Mouse (Mus musculus): ENCODE results near the gene Xxylt1. TPM values are rescaled to one million over a fixed set of nuclear protein-coding genes. Genes with fewer than 3 reads are reported as not detected.

Gene Xxylt1
- total RNA-seq (2021), result 1 to 10 TPM; 2.0 to 6.2 TPM
- long read RNA-seq, experiment 1, transcript Xxylt1-201 (4 exons, 3,470 nt), result major isoform, 8 of 8 reads
- long read RNA-seq, experiment 1, partial matches to known transcripts, result 0 of 8 reads
- long read RNA-seq, experiment 1, other reads (novel, unspliced or antisense), result 0 of 8 reads
- long read RNA-seq, experiment 2, transcript Xxylt1-201 (4 exons, 3,470 nt), result major isoform, 6 of 6 reads
- long read RNA-seq, experiment 2, partial matches to known transcripts, result 0 of 6 reads
- long read RNA-seq, experiment 2, other reads (novel, unspliced or antisense), result 0 of 6 reads

DNA sequence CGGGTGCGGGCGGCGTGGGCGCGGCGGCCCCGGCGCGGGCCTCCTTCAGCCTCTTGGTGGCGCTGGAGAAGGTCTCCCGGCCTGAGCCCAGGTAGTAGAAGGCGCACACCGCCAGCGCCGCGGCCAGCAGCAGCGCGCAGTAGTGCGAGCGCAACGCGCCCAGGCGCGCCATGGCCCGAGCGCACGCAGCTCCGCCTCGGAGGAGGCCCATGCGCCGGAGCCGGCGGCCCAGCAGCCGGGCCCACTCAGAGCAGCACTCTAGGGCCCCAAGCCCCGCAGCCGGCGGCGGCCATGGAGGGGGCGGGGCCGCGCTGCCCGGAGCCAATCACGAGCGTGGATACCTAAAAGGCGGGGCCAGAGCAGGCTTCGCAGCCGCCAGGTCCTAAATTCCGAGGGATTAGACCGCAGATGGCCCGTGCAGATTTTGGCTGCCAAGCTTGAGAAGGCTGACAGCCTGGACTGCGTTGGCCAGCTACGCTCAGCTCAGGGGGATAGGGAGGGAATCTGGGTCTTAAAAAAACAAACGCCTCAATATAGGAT is at the start of gene Xxylt1:
Gene Xxylt1 (minus strand): TSS at position 308 of the 540 bp plus-strand sequence.
- peak within 1 kb of the TSS; percentile 96 for H3K4me3 ChIP-seq
- DNase-seq, result peak; percentile 97
- intact Hi-C loops (cut with DNase I), result loop anchor here (2.0 kb wide), 1 partner anchor 274 kb away; no protein-coding TSS in a partner anchor
- H3K27ac ChIP-seq, result peak within 1 kb of the TSS; percentile 90
- TF ChIP-seq CTCF (IDR thresholded peaks at IDR 0.05), result peak; percentile 66

DNA sequence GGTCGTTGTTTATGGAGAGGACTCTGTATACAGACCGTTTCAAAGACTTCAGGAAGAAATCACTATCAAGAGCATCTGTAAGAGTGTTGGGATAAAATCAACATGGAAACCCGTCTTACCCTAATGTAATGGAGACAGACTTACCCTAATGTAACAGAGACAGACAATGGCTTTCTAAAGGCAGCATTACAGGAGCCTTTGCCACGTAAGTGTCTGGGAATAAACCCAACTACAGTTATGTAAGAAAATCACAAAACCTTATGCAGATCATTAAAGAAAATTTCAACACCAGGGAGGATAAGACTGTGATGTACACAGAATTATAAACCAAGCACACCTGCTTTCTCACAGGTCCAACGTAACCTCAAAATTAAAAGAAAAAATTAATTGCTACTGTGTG is 46.9 kb upstream of the Xxylt1 start:
- Histone ChIP-seq H3K4me3 (no peak overlapping the region), H3K27ac (no peak overlapping the region)
- TF ChIP-seq CTCF (IDR thresholded peaks at IDR 0.05), result no peak
- no peak for DNase-seq
- intact Hi-C loops (cut with DNase I), result no loop called here

DNA sequence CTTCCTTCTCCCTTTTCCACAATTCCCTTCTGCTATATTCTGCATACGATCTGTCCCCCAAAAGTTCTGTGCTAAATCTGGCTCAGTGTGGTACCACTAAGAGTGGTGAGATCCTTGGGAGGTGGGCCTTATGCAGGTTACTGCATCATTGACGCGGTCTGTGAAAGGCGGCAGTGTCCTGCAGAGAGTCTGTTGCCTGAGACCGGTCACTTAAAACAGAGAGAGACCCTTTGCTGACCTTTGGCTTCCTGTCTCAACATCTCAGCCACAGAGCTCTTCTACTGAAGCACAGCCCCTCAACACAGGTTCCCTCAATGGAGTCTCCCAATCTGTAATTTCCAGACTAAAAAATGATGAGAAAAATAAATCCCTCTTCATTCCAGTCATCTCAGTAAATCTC is 43.8 kb upstream of the Xxylt1 start:
- intact Hi-C loops (cut with DNase I), result no loop called here
- DNase-seq, result no peak
- no peak overlapping the region for H3K4me3 ChIP-seq
- TF ChIP-seq CTCF (IDR thresholded peaks at IDR 0.05), result no peak
- no peak overlapping the region for H3K27ac ChIP-seq

DNA sequence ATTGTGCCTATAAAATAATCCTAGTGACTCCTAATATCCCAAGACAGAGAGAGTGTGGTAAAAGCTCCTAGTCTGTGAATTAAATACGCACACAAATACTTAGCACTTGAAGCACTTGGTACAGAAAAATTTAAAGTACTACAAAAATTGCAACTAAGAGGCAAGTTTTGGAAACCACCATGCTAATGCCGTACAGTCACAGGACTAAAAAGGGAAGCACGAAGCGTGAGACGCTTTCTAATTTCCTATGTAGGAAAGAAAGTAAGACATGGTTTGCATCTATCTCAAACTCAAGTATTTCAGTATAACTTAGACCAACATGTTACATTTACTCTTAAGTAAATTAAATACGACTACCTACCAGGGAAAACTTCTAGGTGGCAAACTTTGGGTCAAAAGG is 40.4 kb upstream of the Xxylt1 start:
- intact Hi-C loops (cut with DNase I), result no loop called here
- no peak overlapping the region for H3K27ac ChIP-seq
- H3K4me3 ChIP-seq, result no peak overlapping the region
- no peak for TF ChIP-seq CTCF (IDR thresholded peaks at IDR 0.05)
- no peak for DNase-seq

DNA sequence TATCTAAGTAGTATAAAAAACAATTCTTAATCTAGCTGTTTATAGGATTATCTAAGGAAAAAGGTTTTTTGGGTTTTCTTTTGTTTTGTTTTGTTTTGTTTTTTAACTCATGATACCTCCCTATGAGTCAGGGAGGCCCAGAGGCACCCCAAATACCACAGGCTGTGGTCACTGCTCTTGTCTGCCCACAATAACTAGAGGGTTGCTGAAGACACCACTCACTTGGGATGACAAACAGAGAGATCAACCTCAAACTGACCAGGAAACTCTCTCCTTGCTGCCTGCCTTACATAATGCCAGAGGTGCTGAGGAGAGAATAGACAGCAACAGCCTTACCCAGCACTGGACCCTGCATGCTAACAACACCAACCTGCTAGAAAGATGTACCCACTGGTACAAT is 32.4 kb upstream of the Xxylt1 start:
- no peak for TF ChIP-seq CTCF (IDR thresholded peaks at IDR 0.05)
- no peak for DNase-seq
- intact Hi-C loops (cut with DNase I), result loop anchor here (2.0 kb wide), 1 partner anchor 13 kb away; no protein-coding TSS in a partner anchor
- Histone ChIP-seq H3K4me3 (no peak overlapping the region), H3K27ac (no peak overlapping the region)

DNA sequence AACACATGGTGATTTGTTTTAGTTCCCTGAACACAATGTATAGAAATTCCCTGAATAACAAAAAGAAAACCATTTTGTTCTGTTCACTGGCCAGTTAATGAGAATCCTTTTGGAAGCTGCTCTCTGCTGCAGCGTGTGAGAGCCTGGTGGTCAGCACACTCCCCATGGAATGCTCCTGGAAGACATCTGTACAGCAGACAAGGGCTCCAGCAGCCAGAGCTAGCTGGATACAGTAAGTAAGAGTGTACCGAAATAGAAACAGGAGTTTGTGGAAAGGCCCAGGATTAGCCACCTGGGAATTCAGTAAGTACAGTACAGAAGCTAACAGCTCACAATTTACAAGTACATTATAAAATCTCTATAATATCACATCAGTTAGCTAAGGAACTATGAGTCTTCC is 20.1 kb upstream of the Xxylt1 start:
- DNase-seq, result no peak
- Histone ChIP-seq H3K4me3 (no peak overlapping the region), H3K27ac (no peak overlapping the region)
- intact Hi-C loops (cut with DNase I), result no loop called here
- no peak for TF ChIP-seq CTCF (IDR thresholded peaks at IDR 0.05)

DNA sequence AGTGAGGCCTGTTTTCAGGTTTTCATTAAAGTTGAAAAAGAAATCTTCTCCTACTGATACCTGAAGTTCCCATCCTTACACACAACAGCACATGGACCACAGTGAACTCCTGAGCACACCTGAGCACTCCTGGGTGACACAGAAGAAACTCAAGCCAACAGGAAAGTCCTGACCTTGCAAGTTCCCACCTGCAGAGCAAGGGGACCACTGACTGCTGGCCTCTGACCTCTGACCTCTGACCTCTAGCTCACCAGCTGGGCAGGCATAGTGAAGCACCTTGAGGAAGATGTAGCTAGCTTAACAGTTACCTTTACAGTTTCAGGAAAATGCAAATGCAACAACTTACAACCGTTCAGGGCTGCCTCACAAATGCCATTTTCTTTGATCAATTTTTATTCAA is 18.7 kb upstream of the Xxylt1 start:
- TF ChIP-seq CTCF (IDR thresholded peaks at IDR 0.05), result no peak

DNA sequence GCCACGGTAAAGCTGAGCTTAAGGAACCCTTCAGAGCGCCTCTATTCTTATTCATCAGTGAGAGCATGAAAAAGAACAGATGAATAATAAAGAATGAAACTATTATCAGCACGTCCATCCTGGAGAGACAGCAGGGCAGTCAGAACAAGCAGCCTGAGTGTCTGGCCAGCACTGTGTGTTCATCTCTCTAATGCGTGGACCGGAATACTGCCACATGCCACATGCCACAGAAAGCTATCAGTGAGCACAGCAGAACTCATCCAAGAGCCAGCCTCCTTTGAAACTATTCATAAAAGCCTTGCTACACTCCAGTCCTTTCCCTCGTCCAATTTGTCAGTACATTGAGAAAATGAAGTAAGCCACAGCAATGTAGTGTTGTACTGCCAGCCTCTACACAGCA is 12.8 kb upstream of the Xxylt1 start:
- no peak for TF ChIP-seq CTCF (IDR thresholded peaks at IDR 0.05)
- intact Hi-C loops (cut with DNase I), result no loop called here
- Histone ChIP-seq H3K27ac (no peak overlapping the region), H3K4me3 (no peak overlapping the region)
- no peak for DNase-seq

More for the DNA sequence above, 18.7 kb upstream of the Xxylt1 start:
- intact Hi-C loops (cut with DNase I), result no loop called here
- no peak overlapping the region for H3K27ac ChIP-seq
- DNase-seq, result no peak
- no peak overlapping the region for H3K4me3 ChIP-seq

DNA sequence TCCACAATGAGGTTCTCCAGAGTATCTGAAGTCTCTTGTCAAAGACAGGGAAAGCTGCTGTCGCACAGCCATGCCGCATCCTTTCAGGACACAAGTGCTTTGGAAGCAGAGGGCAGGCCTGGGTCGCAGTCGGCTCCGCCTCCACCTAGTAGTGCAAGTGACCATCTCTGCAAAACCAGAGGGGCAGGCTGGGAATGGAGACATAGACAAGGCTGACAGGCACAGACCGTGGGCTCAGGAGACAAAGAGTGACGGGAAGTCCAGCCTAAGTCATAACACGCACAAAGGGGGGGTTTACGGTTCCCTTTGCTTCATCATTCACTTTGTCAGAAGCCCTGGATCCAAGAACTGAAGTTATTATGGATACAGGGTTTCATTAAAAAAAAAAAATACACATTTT is 12.0 kb upstream of the Xxylt1 start:
- TF ChIP-seq CTCF (IDR thresholded peaks at IDR 0.05), result no peak
- no peak overlapping the region for H3K27ac ChIP-seq
- DNase-seq, result no peak
- no peak overlapping the region for H3K4me3 ChIP-seq
- intact Hi-C loops (cut with DNase I), result no loop called here

DNA sequence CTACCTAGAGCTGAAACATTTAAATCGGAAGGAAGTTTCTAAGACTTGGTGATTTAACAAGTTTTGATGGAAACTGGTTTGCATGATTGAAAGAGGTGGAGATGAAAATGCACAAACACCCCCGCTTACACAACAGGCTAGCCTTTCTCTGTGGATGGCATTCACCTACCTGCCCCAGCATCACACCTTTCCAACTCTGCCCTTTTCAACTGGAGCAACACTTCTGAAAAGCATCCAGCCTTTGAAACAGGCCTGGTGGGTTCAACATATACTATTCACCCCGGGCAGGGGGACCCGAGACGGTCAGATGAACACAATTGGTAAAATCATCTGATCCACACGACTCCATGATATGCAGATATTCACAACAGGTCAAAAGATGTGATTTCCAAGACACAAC is 659 bp upstream of the Xxylt1 start:
- Histone ChIP-seq H3K4me3 (peak overlapping the region; percentile 96), H3K27ac (no peak overlapping the region)
- intact Hi-C loops (cut with DNase I), result loop anchor here (2.0 kb wide), 1 partner anchor 273 kb away; no protein-coding TSS in a partner anchor
- no peak for DNase-seq
- TF ChIP-seq CTCF (IDR thresholded peaks at IDR 0.05), result no peak

DNA sequence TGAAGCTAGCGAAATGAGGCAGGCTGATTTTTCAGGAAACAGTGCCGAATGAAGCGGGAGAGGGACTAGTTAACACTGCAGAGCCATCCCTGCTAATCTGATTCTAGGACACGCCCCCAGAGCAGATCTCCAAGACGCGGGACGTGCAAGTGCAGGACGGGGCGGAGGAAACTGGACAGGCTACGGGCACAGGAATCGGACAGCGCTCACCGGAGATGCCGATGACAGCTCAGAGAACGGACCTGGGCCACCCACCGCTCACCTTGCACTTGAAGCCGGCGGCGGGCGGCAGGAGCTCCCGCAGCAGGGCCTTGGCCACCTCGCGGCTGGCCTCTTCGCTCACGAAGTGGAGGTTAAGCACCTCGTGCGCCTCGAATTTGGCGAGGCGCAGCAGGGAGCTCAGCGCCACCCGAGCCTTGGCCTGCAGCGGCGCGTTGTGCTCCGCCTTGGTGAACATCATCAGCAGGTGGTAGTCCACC is 620 bp downstream of the Xxylt1 start:
- H3K27ac ChIP-seq, result peak overlapping the region; percentile 90
- H3K4me3 ChIP-seq, result peak overlapping the region; percentile 96
- no peak for TF ChIP-seq CTCF (IDR thresholded peaks at IDR 0.05)
- peak; percentile 74 for DNase-seq
- intact Hi-C loops (cut with DNase I), result loop anchor here (2.0 kb wide), 1 partner anchor 274 kb away; no protein-coding TSS in a partner anchor

DNA sequence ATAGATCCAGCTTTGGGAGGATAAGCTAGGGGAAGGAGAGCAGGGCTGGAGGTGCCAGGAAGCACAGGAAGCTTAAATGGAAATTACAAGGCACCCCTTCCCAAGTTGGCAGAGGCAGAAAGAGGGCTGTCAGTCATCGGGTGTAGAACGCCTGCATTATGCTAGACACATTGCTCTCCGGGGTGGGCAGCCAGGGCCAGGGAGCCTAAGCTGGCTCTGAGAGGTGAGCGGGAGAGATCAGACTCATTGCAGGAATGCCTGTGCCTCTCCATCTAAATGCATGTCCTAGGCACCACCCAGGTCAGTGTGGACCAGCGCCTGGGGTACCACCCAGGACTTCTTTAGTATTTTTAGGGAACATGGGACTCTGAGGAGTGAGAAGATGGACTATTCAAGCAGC is 3.8 kb downstream of the Xxylt1 start:
- DNase-seq, result no peak
- Histone ChIP-seq H3K27ac (no peak overlapping the region), H3K4me3 (no peak overlapping the region)
- intact Hi-C loops (cut with DNase I), result no loop called here
- no peak for TF ChIP-seq CTCF (IDR thresholded peaks at IDR 0.05)

DNA sequence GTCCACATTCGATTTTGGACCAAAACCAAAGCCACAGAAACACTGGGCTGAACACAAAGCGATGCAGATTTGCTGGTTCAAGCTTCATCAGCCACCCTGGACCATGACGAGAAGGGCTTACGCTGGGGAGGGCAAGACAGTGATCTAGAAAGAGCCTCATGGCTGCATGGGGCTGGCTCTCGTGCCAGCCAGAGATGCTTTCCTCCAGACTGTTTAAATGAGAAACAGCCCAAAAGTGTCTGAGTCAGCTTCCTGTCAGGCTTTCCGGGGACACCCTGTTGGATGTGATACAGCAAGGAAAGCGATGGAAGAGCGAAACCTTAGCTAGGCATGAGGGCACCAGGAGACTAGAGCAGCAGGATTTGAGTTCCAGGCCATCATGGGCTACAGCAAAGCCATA is 4.8 kb downstream of the Xxylt1 start:
- no peak overlapping the region for H3K4me3 ChIP-seq
- no peak for DNase-seq
- intact Hi-C loops (cut with DNase I), result no loop called here
- TF ChIP-seq CTCF (IDR thresholded peaks at IDR 0.05), result no peak
- no peak overlapping the region for H3K27ac ChIP-seq
